Mouse (Mus musculus) cerebellum, adult 9-11 months (tissue): ENCODE results near the gene Rnf167.

Source experiments
- DNase-seq: peaks from one replicate; pipeline ENCODE4 v3.0.0; 2022

Gene Rnf167

GRCm38 (mm10) chr11:70681170-70681569 lies 34.1 kb downstream of the Rnf167 start:
- no peak for DNase-seq

GRCm38 (mm10) chr11:70681897-70682581 lies 35.0 kb downstream of the Rnf167 start:
- DNase-seq, result no peak

DNA sequence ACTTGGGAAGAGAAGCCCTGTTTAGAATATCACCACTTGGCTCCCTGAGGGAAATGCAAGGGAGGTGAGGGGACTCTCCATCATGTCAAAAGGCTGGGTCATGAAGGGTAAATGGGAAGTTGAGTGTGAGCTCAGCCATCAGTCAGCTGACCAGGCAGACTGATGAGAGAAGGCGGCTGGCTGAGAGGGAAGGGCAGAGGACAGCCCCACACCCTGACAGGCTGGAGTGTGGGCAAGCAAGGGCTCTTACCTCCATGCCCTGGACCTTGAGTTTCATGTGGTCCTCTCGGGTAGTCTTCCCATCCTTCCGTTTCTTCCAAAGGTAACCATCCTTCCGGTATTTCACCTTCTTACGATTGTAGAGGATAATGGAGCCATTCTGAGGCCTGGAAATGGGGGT lies 36.6 kb downstream of the Rnf167 start:
- DNase-seq, result no peak

- peak; percentile 85 for DNase-seq
These were observed 40.0 kb downstream of the Rnf167 start for GRCm38 (mm10) chr11:70686901-70687566.

DNA sequence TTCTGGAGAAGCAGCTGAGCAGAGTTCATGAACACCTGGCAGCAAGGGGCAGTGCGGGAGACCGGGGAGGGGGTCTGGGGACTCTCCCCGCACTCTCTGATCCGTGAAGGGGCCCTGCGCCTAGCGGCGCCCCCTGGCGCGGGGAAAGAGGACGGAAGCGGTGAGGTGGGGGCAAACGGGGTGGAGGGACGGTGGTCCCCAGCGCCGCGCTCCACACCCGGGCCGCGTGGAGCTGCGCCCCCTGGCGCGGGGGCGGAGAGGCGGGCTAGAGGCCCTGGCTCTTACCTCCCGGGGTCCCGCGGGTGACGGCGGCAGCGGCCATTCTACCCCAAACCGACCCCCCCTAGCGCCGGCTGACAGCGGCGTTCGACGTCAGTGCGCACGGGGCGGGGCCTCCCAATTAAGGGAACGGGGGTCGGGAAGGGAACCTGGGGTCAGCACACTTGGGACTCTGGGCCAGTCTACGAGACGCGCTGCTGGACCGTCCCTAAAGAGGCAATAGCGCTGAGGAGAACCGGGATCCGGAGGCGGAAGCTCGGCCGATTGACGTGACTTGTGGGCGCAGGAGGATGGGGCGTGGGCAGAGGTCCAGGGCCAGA lies 40.7 kb downstream of the Rnf167 start, which contains the start of gene Camta2:
Gene Camta2, minus strand, starts transcription at position 505 of the 599 bp plus-strand sequence.
- DNase-seq, result peak; percentile 89

- DNase-seq, result no peak
These were observed 41.3 kb downstream of the Rnf167 start for GRCm38 (mm10) chr11:70688372-70688771.

DNA sequence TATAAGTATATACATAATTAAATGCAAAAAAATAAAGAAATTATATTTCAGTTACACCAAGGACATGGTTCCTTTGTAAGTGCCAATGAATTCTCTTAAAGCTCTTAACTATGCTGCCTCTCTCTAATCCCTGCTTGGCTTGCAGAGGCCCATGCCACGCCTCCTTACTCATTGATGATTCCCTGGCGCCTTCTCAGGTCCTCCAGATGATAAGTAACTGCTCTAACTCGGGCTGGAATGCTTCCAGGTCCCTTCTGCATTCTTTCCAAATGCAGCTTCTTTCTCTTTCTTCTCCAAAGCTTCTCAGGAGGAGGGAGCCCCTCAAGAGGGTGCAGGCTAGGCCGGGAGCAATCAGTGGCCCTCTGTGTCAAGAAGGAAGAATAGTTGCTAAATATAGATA lies 42.5 kb downstream of the Rnf167 start:
- DNase-seq, result no peak

- no peak for DNase-seq
These were observed 46.5 kb downstream of the Rnf167 start for GRCm38 (mm10) chr11:70693504-70693903.

GRCm38 (mm10) chr11:70697376-70697775 lies 50.3 kb downstream of the Rnf167 start:
- no peak for DNase-seq

DNA sequence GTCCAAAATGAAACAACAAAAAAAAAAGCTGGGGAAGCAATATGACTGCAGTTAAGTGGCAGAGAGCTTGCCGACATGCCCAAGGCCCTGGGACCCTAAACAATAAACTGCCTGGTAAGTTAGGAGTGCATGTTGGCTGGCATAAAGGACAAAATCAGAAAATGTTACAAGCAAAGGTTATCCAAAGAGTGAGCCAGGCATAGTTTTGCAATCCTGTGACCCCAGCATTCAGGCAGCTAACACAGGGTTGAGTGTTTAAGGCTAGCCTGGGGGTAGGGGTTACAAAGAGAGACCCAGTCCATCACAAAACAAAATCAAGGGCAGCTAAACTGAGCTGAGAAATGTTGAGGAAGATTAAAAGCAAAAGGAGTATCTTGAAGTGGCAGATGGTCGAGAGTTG lies 52.0 kb downstream of the Rnf167 start:
- no peak for DNase-seq

DNA sequence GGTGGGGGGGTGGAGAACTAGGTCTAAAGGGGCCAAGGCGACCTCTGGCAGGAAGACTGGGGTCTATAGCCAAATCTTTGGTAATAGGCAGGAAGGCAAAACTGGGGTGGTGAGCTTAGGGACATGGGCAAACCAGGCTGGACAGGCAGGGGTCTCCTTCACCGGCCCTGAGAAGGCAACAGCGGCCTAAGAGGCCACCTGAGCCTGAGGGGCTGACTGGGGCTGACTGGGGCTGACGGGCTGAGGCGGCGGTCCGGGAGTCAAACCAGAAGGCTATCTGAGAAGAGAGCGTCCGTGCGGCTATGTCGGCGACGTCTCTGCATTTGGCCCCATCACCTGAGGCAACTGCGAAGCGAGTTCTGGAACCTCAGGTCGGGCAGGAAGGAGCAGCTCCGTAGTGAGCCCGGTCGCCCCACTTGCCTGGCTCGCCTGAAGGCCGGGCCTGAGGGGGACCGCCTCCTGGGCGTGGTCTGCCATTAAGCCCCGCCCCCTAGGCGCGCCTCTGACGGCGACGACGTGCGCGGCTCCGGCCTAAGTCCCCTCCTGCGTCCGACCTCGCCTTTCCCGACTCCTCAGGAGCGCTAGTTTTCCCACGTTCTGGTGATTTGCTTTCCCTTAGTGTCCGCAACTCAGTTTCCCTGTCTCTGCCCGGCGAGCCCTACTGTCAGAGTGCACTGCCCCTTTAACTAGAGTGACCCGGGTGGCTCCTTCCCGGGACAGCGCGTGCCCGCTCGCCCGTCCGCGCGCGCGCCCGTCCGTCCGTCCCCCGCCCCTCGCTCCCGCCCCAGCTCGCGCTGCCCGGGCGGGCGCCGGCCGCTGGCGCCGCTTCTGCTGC lies 52.9 kb downstream of the Rnf167 start, which contains the start of the genes Inca1 and Kif1c:
Gene Inca1, minus strand, starts transcription at position 434 of the 835 bp plus-strand sequence.
Gene Kif1c, plus strand, starts transcription at position 827 of the 835 bp plus-strand sequence.
- peak; percentile 95 for DNase-seq

GRCm38 (mm10) chr11:70700613-70701012 lies 53.6 kb downstream of the Rnf167 start:
- peak; percentile 85 for DNase-seq
